ENCODE assay signal across 7 mouse cellular contexts in the genomic region with DNA sequence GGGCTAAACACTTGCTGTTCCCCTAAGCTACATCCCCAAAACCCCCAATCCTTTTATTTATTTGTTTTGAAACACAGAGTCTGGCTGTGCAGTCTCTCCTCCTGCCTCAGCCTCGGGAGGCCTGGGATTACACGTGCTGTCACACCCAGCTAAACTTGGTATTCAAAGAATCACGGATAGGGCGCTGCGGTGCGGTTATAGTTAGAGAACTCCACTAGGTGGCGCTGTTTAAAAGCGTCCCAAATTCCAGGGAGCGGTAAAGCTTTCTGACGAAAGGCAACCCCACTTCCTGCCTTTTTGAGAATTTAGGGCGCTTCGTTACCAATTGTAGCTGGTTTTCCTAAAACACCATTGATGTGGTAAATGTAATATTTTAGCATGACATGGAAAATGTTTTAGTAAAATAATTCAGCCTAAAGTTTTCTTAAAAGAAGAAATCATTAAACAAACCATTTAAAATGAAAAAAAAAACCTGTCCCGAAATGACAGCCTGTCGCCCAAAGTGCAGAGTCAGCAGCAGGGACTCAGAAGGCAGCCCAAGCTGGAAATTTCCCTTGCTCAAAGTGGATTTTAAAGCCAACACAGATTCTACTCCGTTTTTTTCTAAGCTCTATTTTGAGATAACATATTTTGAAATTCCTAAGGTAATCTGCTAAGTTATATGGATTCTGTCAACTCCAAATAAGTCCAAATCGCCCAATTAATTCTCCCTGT. TPM values are rescaled to one million over a fixed set of nuclear protein-coding genes. Genes with fewer than 3 reads are reported as not detected.
DNase-seq lines count a peak whose midpoint lies in the region; ATAC-seq lines count a peak whose summit lies in the region.

No protein-coding gene starts in this region.

- no peaks in the 10 kb centered on the region for H3K36me3 ChIP-seq in embryonic facial prominence, embryonic 11.5 days (replicated peaks; ENCODE audit: control insufficient read depth, insufficient read depth, low read depth, low read length)
- H3K36me3 ChIP-seq in limb, embryonic 12.5 days: no peaks in the 10 kb centered on the region
- no peaks in the 10 kb centered on the region for H3K36me3 ChIP-seq in midbrain, embryonic 14.5 days (ENCODE audit: control insufficient read depth, insufficient read depth, low read length)

- no peaks in the 10 kb centered on the region for H3K9me3 ChIP-seq in embryonic facial prominence, embryonic 11.5 days (replicated peaks; ENCODE audit: control insufficient read depth, low read length)
- H3K9me3 ChIP-seq in limb, embryonic 12.5 days: no peaks in the 10 kb centered on the region
- H3K9me3 ChIP-seq in midbrain, embryonic 14.5 days (ENCODE audit: control insufficient read depth, low read length): no peaks in the 10 kb centered on the region

- H3K27me3 ChIP-seq in embryonic facial prominence, embryonic 11.5 days (ENCODE audit: control insufficient read depth, insufficient read depth, low read length): no peaks in the 10 kb centered on the region
- H3K27me3 ChIP-seq in limb, embryonic 12.5 days: peaks cover 5% of the 10 kb centered on the region; the same call in 1 of the 2 replicates
- no peaks in the 10 kb centered on the region for H3K27me3 ChIP-seq in midbrain, embryonic 14.5 days (ENCODE audit: control insufficient read depth, insufficient read depth, low read length)

- 13% methylated on average over 16 of the region's 16 CpGs for WGBS in embryonic facial prominence, embryonic 11.5 days
- 12% methylated on average over 16 of the region's 16 CpGs for WGBS in limb, embryonic 12.5 days
- WGBS in midbrain, embryonic 14.5 days: 13% methylated on average over 16 of the region's 16 CpGs

- no peak overlapping the region for H3K9ac ChIP-seq in embryonic facial prominence, embryonic 11.5 days (replicated peaks; ENCODE audit: low read length)
- H3K9ac ChIP-seq in limb, embryonic 12.5 days (replicated peaks): no peak overlapping the region
- H3K9ac ChIP-seq in midbrain, embryonic 14.5 days (replicated peaks; ENCODE audit: low read length): no peak overlapping the region

- no peak overlapping the region for H3K4me2 ChIP-seq in embryonic facial prominence, embryonic 11.5 days (ENCODE audit: low read depth, low read length)
- H3K4me2 ChIP-seq in limb, embryonic 12.5 days: peak overlapping the region; percentile 33
- H3K4me2 ChIP-seq in midbrain, embryonic 14.5 days (ENCODE audit: low read length): peak overlapping the region; percentile 37

- no peaks in the 10 kb centered on the region for H3K4me1 ChIP-seq in embryonic facial prominence, embryonic 11.5 days (ENCODE audit: control insufficient read depth, insufficient read depth, low read length)
- no peaks in the 10 kb centered on the region for H3K4me1 ChIP-seq in limb, embryonic 12.5 days (replicated peaks)
- H3K4me1 ChIP-seq in midbrain, embryonic 14.5 days (ENCODE audit: control insufficient read depth, insufficient read depth, low read length): no peaks in the 10 kb centered on the region

- DNase-seq in adrenal gland, postnatal 14 days: peak; percentile 79
- DNase-seq in embryonic facial prominence, embryonic 11.5 days (ENCODE audit: low spot score): peak; percentile 94
- peak; percentile 74 for DNase-seq in heart, adult 8-10 months (ENCODE audit: low spot score)
- peak; percentile 59 to 82 for DNase-seq in kidney, adult 8-10 months
- peak; percentile 94 for DNase-seq in midbrain, embryonic 14.5 days
- DNase-seq in spleen, adult 12 weeks (ENCODE audit: low spot score): peak; percentile 22

- no peak overlapping the region for H3K27ac ChIP-seq in embryonic facial prominence, embryonic 11.5 days (replicated peaks; ENCODE audit: low read depth, low read length)
- H3K27ac ChIP-seq in limb, embryonic 12.5 days: no peak overlapping the region
- H3K27ac ChIP-seq in midbrain, embryonic 14.5 days (replicated peaks; ENCODE audit: low read depth, low read length): no peak overlapping the region

- H3K4me3 ChIP-seq in embryonic facial prominence, embryonic 11.5 days (ENCODE audit: low read depth, low read length): no peak overlapping the region
- H3K4me3 ChIP-seq in limb, embryonic 12.5 days (replicated peaks): no peak overlapping the region
- no peak overlapping the region for H3K4me3 ChIP-seq in midbrain, embryonic 14.5 days (replicated peaks; ENCODE audit: low read depth, low read length)

- 0 out of 2 replicates have a peak, but pooled peaks have one; percentile 66 for ATAC-seq in embryonic facial prominence, embryonic 11.5 days (replicated peaks; ENCODE audit: insufficient number of reproducible peaks, low FRiP score, low TSS enrichment, low read depth)
- peak; percentile 75; the same call in 1 of the 2 replicates for ATAC-seq in limb, embryonic 12.5 days (ENCODE audit: insufficient number of reproducible peaks, insufficient read depth, low FRiP score, low TSS enrichment, low read depth)
- ATAC-seq in midbrain, embryonic 14.5 days (ENCODE audit: low FRiP score, low TSS enrichment): peak; percentile 79

RNA-seq across cellular contexts. Expression of gene Ndufb6, which starts 22.0 kb away (rescaled TPM):
- 425 and 435 TPM in 2 replicates for total RNA-seq in adrenal gland, postnatal 14 days (2021)
- polyA plus RNA-seq in embryonic facial prominence, embryonic 11.5 days (2014; fragmentation: Nextera tagmentation; extraction: Ambion mirVana): 314 and 325 TPM in 2 replicates
- total RNA-seq in heart, adult 8-10 months (2022): 100 to 1,000 TPM; 477 to 496 (median 482) TPM
- polyA plus RNA-seq in limb, embryonic 12.5 days (2016; fragmentation: Nextera tagmentation; extraction: Ambion mirVana): 291 and 294 TPM in 2 replicates
- 271 and 339 TPM in 2 replicates for polyA plus RNA-seq in midbrain, embryonic 14.5 days (2014; fragmentation: Nextera tagmentation; extraction: Ambion mirVana)

RNA-seq across cellular contexts. Expression of gene Topors, which starts 31.6 kb away (rescaled TPM):
- total RNA-seq in adrenal gland, postnatal 14 days (2021): 28.1 TPM in 2 replicates
- polyA plus RNA-seq in embryonic facial prominence, embryonic 11.5 days (2014; fragmentation: Nextera tagmentation; extraction: Ambion mirVana): 55.9 and 58.1 TPM in 2 replicates
- 10 to 100 TPM in 3 of 4 experiments, 1 to 10 TPM in 1; 9.4 to 11.5 (median 10.1) TPM for total RNA-seq in heart, adult 8-10 months (2022)
- polyA plus RNA-seq in limb, embryonic 12.5 days (2016; fragmentation: Nextera tagmentation; extraction: Ambion mirVana): 57.4 and 58.4 TPM in 2 replicates
- polyA plus RNA-seq in midbrain, embryonic 14.5 days (2014; fragmentation: Nextera tagmentation; extraction: Ambion mirVana): 24.3 and 36.2 TPM in 2 replicates

RNA-seq across cellular contexts. Expression of gene Smim27, which starts 31.9 kb away (rescaled TPM):
- total RNA-seq in adrenal gland, postnatal 14 days (2021): 34.0 and 34.3 TPM in 2 replicates
- polyA plus RNA-seq in embryonic facial prominence, embryonic 11.5 days (2014; fragmentation: Nextera tagmentation; extraction: Ambion mirVana): 24.0 and 32.9 TPM in 2 replicates
- total RNA-seq in heart, adult 8-10 months (2022): 10 to 100 TPM; 38.6 to 57.0 (median 48.2) TPM
- polyA plus RNA-seq in limb, embryonic 12.5 days (2016; fragmentation: Nextera tagmentation; extraction: Ambion mirVana): 26.4 and 34.4 TPM in 2 replicates
- 9.7 and 15.9 TPM in 2 replicates for polyA plus RNA-seq in midbrain, embryonic 14.5 days (2014; fragmentation: Nextera tagmentation; extraction: Ambion mirVana)

Comparison
In these comparisons a context has a peak if more than half of its experiments do, and no peak if none do; other contexts are left out.
1. DNase-seq: peak in every context shown above with its lines; median percentile 94 in embryonic facial prominence, embryonic 11.5 days; 94 in midbrain, embryonic 14.5 days; 79 in adrenal gland, postnatal 14 days; 74 in heart, adult 8-10 months; 70 in kidney, adult 8-10 months; 22 in spleen, adult 12 weeks.